Mouse (Mus musculus): ENCODE results near the gene Cfl1.

- TF ChIP-seq CTCF (IDR thresholded peaks at IDR 0.05; ENCODE audit: insufficient read depth, low read length): no peak
- no peak for TF ChIP-seq POLR2A (IDR thresholded peaks at IDR 0.05; ENCODE audit: borderline replicate concordance, extremely low read depth, low read depth, low read length)
Measured at GRCm38 (mm10) chr19:5444954-5445353, 45.3 kb upstream of the Cfl1 start.

Measured in lung, adult 2 months (tissue).